Comparison of ENCODE assay signal across 9 mouse cellular contexts in the genomic region with DNA sequence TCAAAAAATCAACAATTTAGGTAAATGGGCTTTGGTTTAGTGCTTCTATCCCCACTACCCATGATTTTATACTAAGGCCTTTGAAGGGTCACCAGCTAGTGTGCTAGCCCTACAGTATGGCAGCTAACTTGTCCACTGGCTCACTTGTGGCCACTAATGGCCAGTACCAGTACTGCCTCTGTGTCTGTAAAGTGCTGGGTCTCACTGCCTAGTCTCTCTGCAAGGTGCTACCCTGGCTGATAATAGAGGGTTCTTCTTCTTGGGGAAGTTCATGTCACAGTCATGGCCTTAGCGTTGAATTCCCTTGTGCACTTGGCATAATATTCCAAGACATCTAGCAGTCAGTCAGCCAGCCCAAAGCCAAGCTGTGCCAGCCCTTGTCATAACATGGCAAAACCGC. TPM values are rescaled to one million over a fixed set of nuclear protein-coding genes. Genes with fewer than 3 reads are reported as not detected.
A peak's percentile ranks its signal among the peaks of the same experiment; 100 is the strongest.
DNase-seq lines count a peak whose midpoint lies in the region; ATAC-seq lines count a peak whose summit lies in the region.
"Had no signal": no experiment of that assay in that cellular context is flagged by ENCODE, and none has a peak within 500 bp of the region (broad histone marks: within the 10 kb centered on the region; RNA-seq: fewer than 3 reads in every experiment).

No protein-coding gene starts in this region.

- no peak for ATAC-seq in hindbrain, embryonic 11.5 days (ENCODE audit: low FRiP score)
- no peak for ATAC-seq in hindbrain, embryonic 12.5 days (ENCODE audit: low FRiP score)
- peak; percentile 64 for ATAC-seq in CD4-positive, CD25-positive, alpha-beta regulatory T cell, adult 4 months

- H3K9me3 ChIP-seq in hindbrain, embryonic 11.5 days (ENCODE audit: control insufficient read depth, low read length): no peaks in the 10 kb centered on the region
- H3K9me3 ChIP-seq in hindbrain, embryonic 12.5 days (replicated peaks): no peaks in the 10 kb centered on the region

- H3K4me3 ChIP-seq in hindbrain, embryonic 11.5 days (ENCODE audit: low read depth, low read length): no peak overlapping the region
- no peak overlapping the region for H3K4me3 ChIP-seq in hindbrain, embryonic 12.5 days

- no peak overlapping the region for H3K27ac ChIP-seq in hindbrain, embryonic 11.5 days (ENCODE audit: low read depth, low read length)
- H3K27ac ChIP-seq in hindbrain, embryonic 12.5 days: no peak overlapping the region
- H3K27ac ChIP-seq: macrophage had no signal

- no peaks in the 10 kb centered on the region for H3K36me3 ChIP-seq in hindbrain, embryonic 11.5 days (ENCODE audit: control insufficient read depth, insufficient read depth, low read length)
- H3K36me3 ChIP-seq in hindbrain, embryonic 12.5 days: peaks cover 24% of the 10 kb centered on the region

- no peak overlapping the region for H3K4me2 ChIP-seq in hindbrain, embryonic 11.5 days (replicated peaks; ENCODE audit: low read depth, low read length)
- H3K4me2 ChIP-seq in hindbrain, embryonic 12.5 days (replicated peaks): no peak overlapping the region

- WGBS in hindbrain, embryonic 11.5 days: 93% methylated on average over 2 of the region's 2 CpGs
- WGBS in hindbrain, embryonic 12.5 days: 94% methylated on average over 2 of the region's 2 CpGs

- no peak overlapping the region for H3K9ac ChIP-seq in hindbrain, embryonic 11.5 days (ENCODE audit: low read depth, low read length)
- no peak overlapping the region for H3K9ac ChIP-seq in hindbrain, embryonic 12.5 days

- DNase-seq in hindbrain, embryonic 11.5 days (ENCODE audit: low spot score): peak; percentile 33
- peak; percentile 39 for DNase-seq in adipocyte (ENCODE audit: low spot score)
- DNase-seq in induced T-regulatory cell, adult 2 months (ENCODE audit: low read depth): peak; percentile 51
- peak; percentile 12 to 17 for DNase-seq in natural killer cell, adult 2 months (ENCODE audit: low spot score in 2 of 2)
- DNase-seq in frontal cortex, postnatal 10 days (ENCODE audit: low spot score in 2 of 2): no peak
- DNase-seq in frontal cortex, postnatal 14 days (ENCODE audit: low spot score in 2 of 2): no peak

- no peaks in the 10 kb centered on the region for H3K4me1 ChIP-seq in hindbrain, embryonic 11.5 days (replicated peaks; ENCODE audit: control insufficient read depth, insufficient read depth, low read length)
- H3K4me1 ChIP-seq in hindbrain, embryonic 12.5 days: no peaks in the 10 kb centered on the region

- no peaks in the 10 kb centered on the region for H3K27me3 ChIP-seq in hindbrain, embryonic 11.5 days (ENCODE audit: control insufficient read depth, insufficient read depth, low read length)
- H3K27me3 ChIP-seq in hindbrain, embryonic 12.5 days: no peaks in the 10 kb centered on the region

RNA-seq across cellular contexts. Expression of a gene that starts 36.0 kb away (rescaled TPM):
- polyA plus RNA-seq in hindbrain, embryonic 11.5 days (2014; fragmentation: Nextera tagmentation; extraction: Ambion mirVana): 0.99 and 1.2 TPM in 2 replicates
- 0.65 and 0.99 TPM in 2 replicates for polyA plus RNA-seq in hindbrain, embryonic 12.5 days (2016; fragmentation: Nextera tagmentation; extraction: Ambion mirVana)
- polyA plus RNA-seq in CD4-positive, CD25-positive, alpha-beta regulatory T cell, adult 4 months (2017; shearing (Covaris generic)): 1 to 10 TPM; 5.0 to 7.0 TPM
- polyA plus RNA-seq: macrophage had no signal

Comparison
In these comparisons a context has a peak if more than half of its experiments do, and no peak if none do; other contexts are left out.
1. DNase-seq: peak in hindbrain, embryonic 11.5 days (single experiment), adipocyte (single experiment), induced T-regulatory cell, adult 2 months (single experiment) and natural killer cell, adult 2 months (2 of 2); none in frontal cortex, postnatal 10 days (0 of 2) and frontal cortex, postnatal 14 days (0 of 2).